Mouse (Mus musculus) liver, adult 10 weeks (tissue): ENCODE data around the gene Slc24a5. TPM values are rescaled to one million over a fixed set of nuclear protein-coding genes. Genes with fewer than 3 reads are reported as not detected.

Experiments used
- polyA plus RNA-seq: library from polyadenylated mRNA; stranded (reverse); fragments of 350-450 nt; fragmentation: Illumina TruSeq; extraction: RNeasy Lipid Tissue Mini Kit (QIAGEN cat#74804); gene quantifications from one replicate; pipeline ENCODE4 v1.2.3, GENCODE M21; 2014; ENCODE audit warnings: low read depth, low replicate concordance

The Slc24a5 gene
- polyA plus RNA-seq: 1.3 TPM

GRCm38 (mm10) chr2:125067894-125068293 is at the start of gene Slc24a5:
TSS of gene Slc24a5 (plus strand) at chr2:125068124.

DNA sequence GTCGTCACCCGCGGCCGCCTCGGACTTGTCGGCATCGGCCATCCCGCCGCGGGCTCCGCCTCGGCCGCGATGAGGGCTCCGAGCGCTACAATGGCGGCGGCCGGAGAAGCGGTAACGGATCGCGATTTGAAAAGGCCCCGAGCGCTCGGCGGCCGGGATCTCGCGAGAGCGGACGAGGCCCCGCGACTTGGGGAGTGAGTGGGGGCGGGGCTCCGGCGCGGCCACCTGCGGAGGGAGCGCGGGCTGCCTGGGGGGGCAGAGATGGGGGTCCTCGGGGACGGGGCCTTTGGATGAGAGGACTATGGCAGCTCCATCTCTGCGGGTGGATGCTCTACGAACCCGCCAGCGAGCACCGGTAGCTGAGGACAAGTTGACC is 55.5 kb downstream of the Slc24a5 start, which contains the start of gene Myef2:
Gene Myef2, minus strand, starts transcription at position 185 of the 376 bp plus-strand sequence.

GRCm38 (mm10) chr2:125135903-125136811 is 68.2 kb downstream of the Slc24a5 start, which contains the start of gene Ctxn2:
TSS of gene Ctxn2 (plus strand) at chr2:125136692.

Other genes with a start within 250 kb of the Slc24a5 start
- 12.1 TPM for gene Myef2, start 55.5 kb downstream of the Slc24a5 start, polyA plus RNA-seq
- gene Ctxn2, start 68.6 kb downstream of the Slc24a5 start, polyA plus RNA-seq: not detected
- 0.08 TPM for gene Slc12a1, start 84.4 kb downstream of the Slc24a5 start, polyA plus RNA-seq
- 9.4 TPM for gene Dut, start 179.1 kb downstream of the Slc24a5 start, polyA plus RNA-seq